Mouse (Mus musculus) kidney, embryonic 14.5 days (tissue): ENCODE measurements around the gene Tmem50a. TPM values are rescaled to one million over a fixed set of nuclear protein-coding genes. Genes with fewer than 3 reads are reported as not detected.

Source experiments
- ATAC-seq: fragments of 200-750 bp; cut with Nextera tagmentation; 2 replicates; pipeline ENCODE4 v1.8.0; 2017; ENCODE audit warnings: moderate number of reproducible peaks, mild to moderate bottlenecking, moderate TSS enrichment, moderate library complexity; ENCODE audit not compliant: low FRiP score, low TSS enrichment
- H3K27ac ChIP-seq: fragments of 300-500 bp; sonication (generic); 2 replicates; pipeline ENCODE4 v1.5.1; 2014; ENCODE audit warnings: low read depth, mild to moderate bottlenecking, low read length, moderate library complexity, mixed read lengths
- H3K27me3 ChIP-seq: fragments of 300-500 bp; sonication (generic); 2 replicates; pipeline ENCODE4 v1.6.1; 2014; ENCODE audit warnings: mild to moderate bottlenecking, low read length; ENCODE audit not compliant: control insufficient read depth, insufficient read depth
- H3K36me3 ChIP-seq: fragments of 300-500 bp; sonication (generic); 2 replicates; pipeline ENCODE4 v1.6.1; 2014; ENCODE audit warnings: low read length, mixed read lengths; ENCODE audit not compliant: control insufficient read depth, insufficient read depth
- H3K4me1 ChIP-seq: fragments of 300-500 bp; sonication (generic); 2 replicates; pipeline ENCODE4 v1.6.1; 2014; ENCODE audit warnings: low read length, mixed read lengths; ENCODE audit not compliant: control insufficient read depth, insufficient read depth
- H3K4me2 ChIP-seq: fragments of 300-500 bp; sonication (generic); replicated peaks from 2 replicates; pipeline ENCODE4 v1.6.1; 2014; ENCODE audit warnings: low read depth, mild to moderate bottlenecking, low read length
- H3K4me3 ChIP-seq: fragments of 300-500 bp; sonication (generic); 2 replicates; pipeline ENCODE4 v1.5.1; 2014; ENCODE audit warnings: mild to moderate bottlenecking, low read length
- H3K9ac ChIP-seq: fragments of 300-500 bp; sonication (generic); 2 replicates; pipeline ENCODE4 v1.6.1; 2014; ENCODE audit warnings: low read depth, mild to moderate bottlenecking, low read length, moderate library complexity
- H3K9me3 ChIP-seq: fragments of 300-500 bp; sonication (generic); 2 replicates; pipeline ENCODE4 v1.6.1; 2016; ENCODE audit warnings: low read length; ENCODE audit not compliant: control insufficient read depth
- WGBS: fragments of 180-500 bp; shearing (Covaris S2); extraction: QIAGEN DNeasy Blood & Tissue Kit; methylation state at CpG from one replicate; pipeline ENCODE4 v1.1.7; 2014; 5-methylcytosine and 5-hydroxymethylcytosine counted together
- polyA plus RNA-seq: library from polyadenylated mRNA; unstranded; fragments of >200 nt; fragmentation: Nextera tagmentation; extraction: Ambion mirVana; gene quantifications from 2 replicates; pipeline ENCODE4 v1.2.1, GENCODE M21; 2014

Gene Tmem50a
- polyA plus RNA-seq, 1 experiment from 2014 or later: 156 TPM

GRCm38 (mm10) chr4:134863937-134864729 is 50.7 kb downstream of the Tmem50a start, which contains the start of gene Rhd:
TSS of gene Rhd (plus strand) at chr4:134864536.
- H3K9ac ChIP-seq: no peak within 1 kb of the TSS
- H3K36me3 ChIP-seq: no peaks in the 10 kb centered on the region
- H3K27ac ChIP-seq: no peak within 1 kb of the TSS
- no peak within 1 kb of the TSS for H3K4me2 ChIP-seq
- H3K27me3 ChIP-seq: peaks cover 9% of the 10 kb centered on the region
- WGBS: 77% methylated on average over 14 of the region's 14 CpGs
- no peak within 1 kb of the TSS for H3K4me3 ChIP-seq
- H3K4me1 ChIP-seq: peaks cover 5% of the 10 kb centered on the region
- H3K9me3 ChIP-seq: no peaks in the 10 kb centered on the region
- ATAC-seq: no peak

- no peak overlapping the region for H3K9ac ChIP-seq
- no peak overlapping the region for H3K27ac ChIP-seq
- no peak overlapping the region for H3K4me2 ChIP-seq
- peaks cover 4% of the 10 kb centered on the region; the same call in 1 of the 2 replicates for H3K4me1 ChIP-seq
- H3K9me3 ChIP-seq: no peaks in the 10 kb centered on the region
- no peaks in the 10 kb centered on the region; the same call in none of the 2 replicates for H3K27me3 ChIP-seq
- WGBS: 85% methylated on average over 7 of the region's 7 CpGs
- ATAC-seq: no peak
- H3K36me3 ChIP-seq: no peaks in the 10 kb centered on the region
- H3K4me3 ChIP-seq: no peak overlapping the region
Measured at GRCm38 (mm10) chr4:134862996-134863395, 51.8 kb downstream of the Tmem50a start.

- Histone ChIP-seq H3K4me3 (no peak overlapping the region), H3K4me2 (no peak overlapping the region), H3K9ac (no peak overlapping the region), H3K9me3 (no peaks in the 10 kb centered on the region), H3K27ac (no peak overlapping the region), H3K36me3 (no peaks in the 10 kb centered on the region), H3K27me3 (no peaks in the 10 kb centered on the region; the same call in 1 of the 2 replicates), H3K4me1 (peaks cover 4% of the 10 kb centered on the region; the same call in 1 of the 2 replicates)
- WGBS: 70% methylated on average over 6 of the region's 6 CpGs
- ATAC-seq: no peak
Measured at GRCm38 (mm10) chr4:134861884-134862283, 52.9 kb downstream of the Tmem50a start.

- Histone ChIP-seq H3K4me1 (peaks cover 14% of the 10 kb centered on the region; the same call in 1 of the 2 replicates), H3K4me3 (no peak overlapping the region), H3K36me3 (no peaks in the 10 kb centered on the region), H3K9me3 (no peaks in the 10 kb centered on the region), H3K4me2 (no peak overlapping the region), H3K27ac (no peak overlapping the region), H3K9ac (no peak overlapping the region), H3K27me3 (no peaks in the 10 kb centered on the region)
- 91% methylated on average over 4 of the region's 4 CpGs for WGBS
- no peak for ATAC-seq
Measured at GRCm38 (mm10) chr4:134858494-134858893, 56.3 kb downstream of the Tmem50a start.

GRCm38 (mm10) chr4:134856501-134856900 is 58.3 kb downstream of the Tmem50a start:
- no peak overlapping the region for H3K27ac ChIP-seq
- H3K4me2 ChIP-seq: no peak overlapping the region
- 24% methylated on average over 5 of the region's 5 CpGs for WGBS
- H3K36me3 ChIP-seq: no peaks in the 10 kb centered on the region
- H3K4me1 ChIP-seq: peaks cover 17% of the 10 kb centered on the region
- H3K27me3 ChIP-seq: no peaks in the 10 kb centered on the region
- H3K9me3 ChIP-seq: no peaks in the 10 kb centered on the region
- H3K4me3 ChIP-seq: no peak overlapping the region
- no peak overlapping the region for H3K9ac ChIP-seq
- ATAC-seq: no peak

GRCm38 (mm10) chr4:134856056-134856455 is 58.8 kb downstream of the Tmem50a start:
- no peak overlapping the region for H3K9ac ChIP-seq
- WGBS: 49% methylated on average over 5 of the region's 5 CpGs
- no peaks in the 10 kb centered on the region for H3K36me3 ChIP-seq
- no peak overlapping the region for H3K4me2 ChIP-seq
- H3K27me3 ChIP-seq: no peaks in the 10 kb centered on the region
- no peak overlapping the region for H3K27ac ChIP-seq
- H3K4me3 ChIP-seq: no peak overlapping the region
- ATAC-seq: no peak
- peaks cover 21% of the 10 kb centered on the region for H3K4me1 ChIP-seq
- H3K9me3 ChIP-seq: no peaks in the 10 kb centered on the region

DNA sequence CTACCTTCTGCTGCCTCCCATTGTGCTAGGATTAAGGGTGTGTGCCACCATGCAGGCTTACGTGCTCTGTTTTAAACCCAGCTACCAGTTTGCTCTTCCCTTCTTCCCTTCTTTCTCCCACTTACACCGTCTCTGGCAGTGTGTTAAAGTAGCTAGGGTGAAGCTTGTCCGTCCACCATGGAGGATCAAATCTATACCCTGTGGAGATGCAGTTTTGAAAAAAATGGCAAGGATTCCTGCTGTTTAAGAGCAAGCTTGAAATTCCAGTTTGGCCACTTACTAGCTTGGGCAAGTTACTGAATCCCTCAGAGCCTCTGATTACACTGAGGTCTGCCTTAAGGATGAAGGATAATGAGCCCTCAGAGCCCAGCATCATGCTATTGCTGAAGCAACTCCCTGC is 59.5 kb downstream of the Tmem50a start:
- ATAC-seq: no peak
- Histone ChIP-seq H3K27me3 (no peaks in the 10 kb centered on the region), H3K9me3 (no peaks in the 10 kb centered on the region), H3K9ac (no peak overlapping the region), H3K27ac (no peak overlapping the region), H3K36me3 (no peaks in the 10 kb centered on the region), H3K4me3 (no peak overlapping the region), H3K4me1 (peaks cover 24% of the 10 kb centered on the region), H3K4me2 (no peak overlapping the region)
- 51% methylated on average over 3 of the region's 3 CpGs for WGBS

- no peaks in the 10 kb centered on the region for H3K36me3 ChIP-seq
- H3K4me2 ChIP-seq: peak overlapping the region; percentile 75
- peak overlapping the region; percentile 56 for H3K9ac ChIP-seq
- peak overlapping the region; percentile 84 for H3K4me3 ChIP-seq
- H3K27ac ChIP-seq: peak overlapping the region; percentile 88
- no peaks in the 10 kb centered on the region for H3K9me3 ChIP-seq
- ATAC-seq: peak; percentile 94
- H3K4me1 ChIP-seq: peaks cover 24% of the 10 kb centered on the region
- 1% methylated on average over 91 of the region's 91 CpGs for WGBS
- H3K27me3 ChIP-seq: no peaks in the 10 kb centered on the region
Measured at GRCm38 (mm10) chr4:134853637-134854485, 61.0 kb downstream of the Tmem50a start.

DNA sequence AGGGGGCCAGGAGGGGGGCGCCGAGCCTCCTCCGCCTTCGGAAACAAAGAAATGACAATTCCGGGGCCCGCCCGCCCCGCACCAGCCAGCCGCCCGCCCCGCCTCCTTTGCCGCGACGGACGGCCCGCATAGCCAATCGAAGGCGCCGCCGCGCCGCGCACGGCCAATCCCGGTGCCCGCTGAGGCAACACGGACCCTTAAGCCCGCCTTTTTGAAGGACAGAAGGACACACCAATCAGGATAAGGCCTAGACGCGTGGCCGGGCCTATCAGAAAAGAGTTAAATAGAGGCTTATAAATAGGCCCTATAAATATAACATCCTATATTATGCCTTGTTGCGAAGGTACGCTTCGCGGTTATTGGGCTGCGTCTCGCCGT is 61.6 kb downstream of the Tmem50a start, which contains the start of gene Maco1:
Gene Maco1, minus strand, starts transcription at position 87 of the 378 bp plus-strand sequence.
- Histone ChIP-seq H3K4me2 (peak within 1 kb of the TSS; percentile 87), H3K27me3 (no peaks in the 10 kb centered on the region), H3K9me3 (no peaks in the 10 kb centered on the region), H3K9ac (peak within 1 kb of the TSS; percentile 94), H3K27ac (peak within 1 kb of the TSS; percentile 88), H3K4me3 (peak within 1 kb of the TSS; percentile 84), H3K4me1 (peaks cover 24% of the 10 kb centered on the region), H3K36me3 (no peaks in the 10 kb centered on the region)
- peak; percentile 97 for ATAC-seq
- under 1% methylated on average over 38 of the region's 38 CpGs for WGBS
